Mouse (Mus musculus): Measurements from ENCODE around the gene Zfp235.

GRCm38 (mm10) chr7:24133996-24134828 is at the start of gene Zfp235:
- TF ChIP-seq CTCF (IDR thresholded peaks at IDR 0.05; ENCODE audit: insufficient read depth, low read depth, low read length) (no peak), POLR2A (IDR thresholded peaks at IDR 0.05; ENCODE audit: insufficient read depth, low read depth, low read length) (peak; percentile 86)

All from olfactory bulb, adult 2 months (tissue).